ENCODE assay signal across 8 mouse cellular contexts in genomic region chr16:78237641-78238051, GRCm38 (mm10).
A peak's percentile ranks its signal among the peaks of the same experiment; 100 is the strongest.
DNase-seq lines count a peak whose midpoint lies in the region; ATAC-seq and TF ChIP-seq lines count a peak whose summit lies in the region.

No protein-coding gene starts in this region.

- peak overlapping the region; percentile 44 for H3K4me3 ChIP-seq in kidney, embryonic 15.5 days (replicated peaks)
- peak overlapping the region; percentile 64 for H3K4me3 ChIP-seq in heart, embryonic 16.5 days (ENCODE audit: low read length)
- H3K4me3 ChIP-seq in macrophage (ENCODE audit: inconsistent target), result peak overlapping the region; percentile 21; the same call in 1 of the 2 replicates

- H3K27me3 ChIP-seq in kidney, embryonic 15.5 days, result peaks cover 13% of the 10 kb centered on the region
- H3K27me3 ChIP-seq in heart, embryonic 16.5 days (ENCODE audit: control insufficient read depth, insufficient read depth, low read length), result no peaks in the 10 kb centered on the region

- ATAC-seq in kidney, embryonic 15.5 days (replicated peaks; ENCODE audit: low FRiP score), result peak; percentile 48
- ATAC-seq in heart, embryonic 16.5 days (replicated peaks; ENCODE audit: extremely low read depth, insufficient read depth, low FRiP score), result no peak; the same call in 1 of the 2 replicates

- WGBS in kidney, embryonic 15.5 days, result under 1% methylated on average over 12 of the region's 15 CpGs
- 0% methylated on average over 13 of the region's 15 CpGs for WGBS in heart, embryonic 16.5 days
- 2% methylated on average over 10 of the region's 15 CpGs for whole genome bisulfite sequencing in macrophage (ENCODE audit: missing documents)

- peak overlapping the region; percentile 33; the same call in 1 of the 2 replicates for H3K9ac ChIP-seq in kidney, embryonic 15.5 days
- peak overlapping the region; percentile 71 for H3K9ac ChIP-seq in heart, embryonic 16.5 days (ENCODE audit: low read length)

- H3K9me3 ChIP-seq in kidney, embryonic 15.5 days (replicated peaks), result no peaks in the 10 kb centered on the region
- no peaks in the 10 kb centered on the region for H3K9me3 ChIP-seq in heart, embryonic 16.5 days (replicated peaks; ENCODE audit: control insufficient read depth, low read length)

- no peaks in the 10 kb centered on the region for H3K79me2 ChIP-seq in macrophage (ENCODE audit: inconsistent target)

- H3K36me3 ChIP-seq in kidney, embryonic 15.5 days, result no peaks in the 10 kb centered on the region
- H3K36me3 ChIP-seq in heart, embryonic 16.5 days (ENCODE audit: control insufficient read depth, insufficient read depth), result no peaks in the 10 kb centered on the region
- no peaks in the 10 kb centered on the region for H3K36me3 ChIP-seq in macrophage (ENCODE audit: inconsistent target)

- H3K4me1 ChIP-seq in kidney, embryonic 15.5 days, result peaks cover 20% of the 10 kb centered on the region
- peaks cover 4% of the 10 kb centered on the region for H3K4me1 ChIP-seq in heart, embryonic 16.5 days (ENCODE audit: control insufficient read depth, insufficient read depth, low read length)

- H3K27ac ChIP-seq in kidney, embryonic 15.5 days, result no peak overlapping the region
- H3K27ac ChIP-seq in heart, embryonic 16.5 days (ENCODE audit: low read length), result no peak overlapping the region
- no peak overlapping the region for H3K27ac ChIP-seq in macrophage

- DNase-seq in kidney, adult 8-10 months, result no peak
- peak; percentile 87 for DNase-seq in brain, embryonic 14.5 days (ENCODE audit: low read depth)
- no peak for DNase-seq in urinary bladder, postnatal 4 days (ENCODE audit: low spot score in 2 of 2)
- DNase-seq in layer of hippocampus, adult 9-11 months, result no peak
- no peak for DNase-seq in frontal cortex, postnatal 10 days (ENCODE audit: low spot score in 2 of 2)

- no peak for TF ChIP-seq CTCF in brain, embryonic 14.5 days (IDR thresholded peaks at IDR 0.05; ENCODE audit: borderline replicate concordance, extremely low read depth, insufficient read depth, insufficient read length)

- no peak for TF ChIP-seq POLR2A in brain, embryonic 14.5 days (IDR thresholded peaks at IDR 0.05; ENCODE audit: borderline replicate concordance, extremely low read depth, insufficient read depth, insufficient read length, poor library complexity, severe bottlenecking)

- peak overlapping the region; percentile 90 for H3K4me2 ChIP-seq in kidney, embryonic 15.5 days
- peak overlapping the region; percentile 90 for H3K4me2 ChIP-seq in heart, embryonic 16.5 days (ENCODE audit: low read depth, low read length)
